Mouse (Mus musculus) thymus, postnatal 0 days (tissue): ENCODE data around the gene Slc38a6. TPM values are rescaled to one million over a fixed set of nuclear protein-coding genes. Genes with fewer than 3 reads are reported as not detected.

Source experiments
- DNase-seq: peaks from one replicate; pipeline ENCODE4 v3.0.0-alpha.2; 2015; ENCODE audit warnings: low spot score
- polyA plus RNA-seq: library from polyadenylated mRNA; unstranded; fragments of >200 nt; fragmentation: Nextera tagmentation; extraction: Ambion mirVana; gene quantifications from 2 replicates; pipeline ENCODE4 v1.2.1, GENCODE M21; 2015

Slc38a6 gene
- polyA plus RNA-seq, 1 experiment from 2014 or later = 9.3 TPM

DNA sequence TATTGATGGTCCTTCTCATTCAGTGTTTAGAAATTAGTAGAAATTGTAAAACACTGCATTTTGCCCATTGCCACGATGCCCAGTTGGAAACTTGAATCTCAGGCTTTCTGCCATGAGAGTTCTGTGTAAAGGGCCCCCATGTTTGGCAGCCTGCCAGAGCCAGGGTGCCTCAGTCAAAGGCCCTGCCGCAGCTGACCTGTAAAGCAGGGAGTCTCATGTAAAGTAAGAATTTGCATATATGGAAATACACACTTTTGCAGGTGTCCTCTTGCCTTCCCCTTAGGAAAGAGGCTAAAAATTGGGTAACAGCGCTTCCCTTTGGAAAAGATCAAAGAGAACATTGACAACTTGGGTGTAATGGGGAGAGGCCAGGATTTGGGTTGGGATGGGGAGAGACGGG lies 67.9 kb downstream of the Slc38a6 start:
- DNase-seq = no peak

DNA sequence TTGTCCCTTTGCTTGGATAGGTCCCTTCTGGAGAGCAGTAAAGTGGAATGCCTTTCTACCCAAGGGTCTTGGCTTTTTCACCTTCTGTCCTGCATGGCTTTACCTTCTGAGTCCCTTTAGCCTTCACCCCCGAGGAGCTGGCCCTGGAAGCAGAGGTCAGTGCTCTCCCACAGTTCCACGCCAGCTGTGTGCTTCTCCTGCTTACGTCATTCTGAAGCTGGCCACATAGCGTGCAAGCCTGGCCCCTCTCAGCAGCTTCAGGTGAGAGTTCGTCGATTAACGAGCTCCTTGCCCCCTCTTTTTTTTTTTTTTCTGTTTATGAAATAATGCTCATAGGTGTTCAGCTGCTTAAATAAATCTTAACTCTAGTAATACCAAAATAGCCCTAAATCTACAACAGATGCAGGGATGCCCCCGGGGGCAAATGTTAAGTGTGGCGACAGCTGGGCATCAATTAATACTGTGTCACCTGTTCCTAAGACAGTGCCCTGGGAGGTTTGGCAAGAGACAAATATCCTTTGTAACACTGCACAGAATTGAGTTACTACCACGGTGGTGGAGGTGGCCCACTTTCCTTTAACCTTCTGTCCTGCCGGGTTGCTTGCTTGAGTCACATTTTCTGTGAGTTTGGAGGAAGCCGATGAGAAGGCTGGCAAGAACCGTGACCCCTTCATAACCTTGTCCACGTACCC lies 68.7 kb downstream of the Slc38a6 start:
- no peak for DNase-seq

DNA sequence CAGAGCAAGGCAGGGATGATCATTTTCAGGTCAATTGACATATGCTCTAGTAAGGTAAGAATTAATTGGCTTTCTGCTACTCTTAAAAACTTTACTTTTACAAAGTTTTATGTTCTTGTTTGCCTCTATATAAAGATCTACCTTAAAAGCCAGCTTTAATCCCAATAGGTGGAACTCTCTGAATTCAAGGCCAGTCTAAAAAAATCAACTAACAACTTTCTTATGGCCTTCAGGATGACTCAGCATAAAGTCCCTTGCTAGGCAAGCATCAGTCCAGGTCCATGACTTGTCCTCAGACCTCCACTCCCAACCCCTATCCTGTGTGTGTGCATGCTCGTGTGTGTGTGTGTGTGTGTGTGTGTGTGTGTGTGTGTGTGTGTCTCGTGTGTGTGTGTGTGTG lies 70.1 kb downstream of the Slc38a6 start:
- DNase-seq = no peak

DNA sequence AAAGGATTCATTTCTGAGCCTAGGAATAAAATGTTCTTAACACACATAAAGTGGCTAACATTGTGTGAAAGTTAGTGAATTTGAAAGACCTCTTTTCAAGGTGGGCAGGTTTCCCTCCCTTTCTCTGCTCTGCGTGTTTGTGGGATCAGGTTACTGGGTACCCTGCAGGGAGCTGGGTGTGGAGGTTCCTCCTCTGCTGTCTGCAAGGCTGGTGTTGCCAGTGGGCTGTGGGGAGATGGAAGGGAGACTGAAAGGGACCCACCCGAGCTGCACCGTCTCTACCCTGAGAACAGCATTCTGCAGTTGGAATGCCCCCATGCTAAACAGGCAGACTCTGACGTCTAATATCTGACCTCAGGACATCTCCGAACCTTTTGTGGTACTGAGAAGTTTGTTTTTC lies 70.7 kb downstream of the Slc38a6 start:
- no peak for DNase-seq

DNA sequence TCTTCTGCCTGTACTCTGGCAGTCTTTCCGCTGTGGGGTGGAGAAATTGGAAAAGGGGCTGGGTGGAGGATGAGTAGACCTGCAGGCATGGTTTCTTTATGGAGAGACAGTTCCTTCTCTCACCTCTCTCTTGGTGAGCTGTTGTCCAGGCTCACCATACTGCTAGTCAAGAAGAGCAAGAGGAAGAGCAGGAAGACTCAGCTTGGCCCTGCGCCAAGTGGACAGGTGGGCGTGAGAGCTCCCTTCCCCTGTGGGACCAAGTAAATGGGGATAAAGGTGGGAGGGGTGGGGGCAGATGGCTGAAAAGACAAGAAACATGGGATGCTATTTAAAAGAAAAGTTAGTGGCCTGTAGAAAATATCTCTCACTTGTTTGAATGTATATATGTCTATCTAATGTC lies 71.2 kb downstream of the Slc38a6 start:
- no peak for DNase-seq

DNA sequence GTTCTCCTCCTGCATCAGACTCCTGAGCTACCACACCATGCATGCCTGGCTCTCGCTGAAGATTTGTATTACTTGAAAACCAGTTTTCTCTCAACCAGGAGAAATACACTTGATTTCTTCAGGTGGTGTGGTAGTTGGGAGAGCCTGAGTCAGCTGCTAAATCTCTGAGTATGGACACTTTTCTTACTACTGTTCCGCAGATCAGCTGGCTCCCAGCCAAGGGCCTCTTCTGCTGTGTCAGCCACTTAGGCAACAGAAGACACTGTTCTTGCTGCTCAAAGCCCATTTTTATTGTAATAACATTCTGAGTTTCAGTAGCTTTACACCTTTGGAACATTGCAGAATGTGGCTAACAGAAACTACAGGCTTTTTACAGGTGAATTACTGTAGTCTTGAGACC lies 72.1 kb downstream of the Slc38a6 start:
- no peak for DNase-seq

DNA sequence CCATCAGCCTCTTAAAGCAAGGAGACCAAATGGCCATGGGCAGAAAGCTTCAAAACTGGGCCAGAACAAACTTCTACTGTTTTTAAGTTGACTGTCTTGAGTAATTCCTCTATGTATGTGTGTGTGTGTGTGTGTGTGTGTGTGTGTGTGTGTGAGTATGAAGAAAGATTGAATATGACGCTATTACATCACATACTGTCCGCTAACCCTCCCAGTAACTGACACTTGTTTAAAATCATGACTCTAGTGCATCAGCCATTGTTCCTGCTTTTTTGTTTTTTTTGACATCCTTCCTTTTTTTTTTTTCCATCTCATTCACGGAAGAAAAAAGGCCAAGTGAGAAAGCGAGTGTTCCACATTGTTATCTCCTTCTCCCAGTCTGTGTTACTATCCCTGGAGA lies 72.9 kb downstream of the Slc38a6 start:
- no peak for DNase-seq

DNA sequence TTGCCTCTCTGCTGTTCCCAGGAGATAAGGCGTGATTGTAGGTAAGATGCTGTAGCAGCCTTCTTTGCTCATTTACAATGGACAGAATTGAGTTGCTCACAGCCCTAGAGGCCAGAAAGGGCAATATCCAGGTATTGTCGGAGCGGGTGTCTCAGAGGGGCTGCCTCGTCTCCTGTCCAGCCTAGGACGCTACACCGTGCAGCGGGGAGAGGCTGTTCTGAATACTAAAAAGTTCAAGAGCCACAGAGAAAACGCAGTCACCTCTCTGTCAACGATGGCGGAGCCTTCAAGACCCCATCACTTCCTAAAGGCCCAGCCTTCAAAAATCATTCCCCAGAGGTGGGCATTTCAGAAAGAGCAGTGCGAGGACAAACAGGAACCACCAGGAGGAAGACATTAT lies 74.6 kb downstream of the Slc38a6 start:
- DNase-seq = no peak

DNA sequence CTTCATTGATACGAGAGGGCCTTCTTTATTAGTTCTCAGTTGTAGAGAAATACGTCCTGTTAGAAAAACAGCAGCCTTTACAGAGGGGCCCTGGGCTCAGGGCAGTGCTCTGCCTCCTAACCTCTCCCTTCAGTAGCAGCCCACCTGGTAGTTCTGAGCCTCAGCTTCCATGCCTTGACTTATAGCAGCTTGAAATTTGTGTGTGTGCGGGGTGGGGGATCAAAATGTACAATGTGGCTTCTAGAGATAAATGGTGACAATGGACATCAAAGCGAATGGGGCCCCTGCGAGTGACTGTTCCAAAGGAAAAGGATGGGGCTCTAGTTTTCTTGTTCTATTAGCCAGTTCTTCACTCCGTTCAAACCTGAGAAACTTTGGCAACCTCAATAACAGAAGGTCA lies 76.8 kb downstream of the Slc38a6 start:
- DNase-seq = no peak

DNA sequence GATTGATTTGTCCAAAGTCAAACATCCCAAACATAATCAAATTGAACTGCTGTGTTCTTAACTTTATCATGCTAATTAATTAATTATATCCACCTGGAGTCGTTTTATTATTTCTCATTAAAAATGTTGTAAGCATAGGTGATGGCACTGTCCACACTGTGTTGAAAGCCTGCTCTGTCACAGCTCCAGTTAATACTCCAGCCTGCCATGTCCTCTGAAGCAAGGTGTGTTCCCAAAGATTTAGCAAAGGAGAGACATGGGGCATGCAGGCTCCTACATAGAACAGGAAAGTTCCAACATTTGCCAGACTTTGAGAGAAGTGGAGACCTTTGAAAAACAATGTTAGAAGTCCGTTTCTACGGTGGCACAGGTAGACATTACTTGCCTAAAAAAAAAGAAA lies 77.4 kb downstream of the Slc38a6 start:
- DNase-seq = no peak

DNA sequence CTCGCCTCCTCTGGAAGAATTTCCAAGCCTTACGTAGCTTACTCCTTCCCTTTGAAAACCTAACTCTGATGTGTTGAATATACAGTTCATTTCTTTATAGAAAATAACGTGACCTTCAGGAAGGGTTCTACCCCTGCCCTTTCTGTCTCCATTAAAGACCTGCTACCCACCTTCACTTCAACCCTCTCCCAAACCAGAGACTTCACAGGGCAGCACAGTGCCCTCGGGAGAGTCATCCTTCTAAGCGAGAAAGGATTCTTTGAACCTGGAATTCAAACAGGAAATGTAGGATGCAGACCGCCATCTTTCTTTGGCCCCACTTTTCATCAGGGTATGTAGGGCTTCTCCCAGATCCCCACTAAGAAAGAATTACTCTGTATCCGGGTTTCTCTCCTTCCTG lies 80.0 kb downstream of the Slc38a6 start:
- DNase-seq = no peak

DNA sequence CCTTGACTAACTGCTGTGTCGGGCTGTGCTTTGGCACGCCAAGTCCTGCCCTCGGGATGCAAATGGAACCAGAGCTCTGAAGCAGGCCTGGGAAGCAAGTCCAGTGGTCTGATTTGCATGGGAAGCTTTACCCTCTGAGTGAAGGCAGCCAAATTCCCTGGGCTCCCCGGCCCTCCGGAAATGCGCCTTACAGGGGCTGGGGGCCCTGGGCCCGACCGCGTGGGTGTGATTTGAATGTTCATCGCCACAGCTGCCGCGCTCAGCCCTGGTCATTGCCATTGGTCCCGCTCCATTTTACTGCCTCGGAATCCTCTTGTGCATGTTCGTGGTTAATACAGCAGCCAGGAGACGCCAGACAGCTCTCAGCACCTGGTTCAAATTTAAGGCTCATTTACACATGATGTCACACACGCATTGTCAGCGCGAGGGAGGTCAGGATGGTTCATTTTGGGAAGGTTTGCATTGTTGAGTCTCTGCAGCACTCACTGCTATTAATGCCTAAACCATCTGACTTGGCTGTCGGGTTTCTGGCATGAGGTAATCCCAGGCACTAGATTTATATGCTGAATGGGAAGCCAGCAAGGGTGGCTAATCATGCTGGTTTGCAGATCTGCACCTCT lies 81.0 kb downstream of the Slc38a6 start:
- no peak for DNase-seq

DNA sequence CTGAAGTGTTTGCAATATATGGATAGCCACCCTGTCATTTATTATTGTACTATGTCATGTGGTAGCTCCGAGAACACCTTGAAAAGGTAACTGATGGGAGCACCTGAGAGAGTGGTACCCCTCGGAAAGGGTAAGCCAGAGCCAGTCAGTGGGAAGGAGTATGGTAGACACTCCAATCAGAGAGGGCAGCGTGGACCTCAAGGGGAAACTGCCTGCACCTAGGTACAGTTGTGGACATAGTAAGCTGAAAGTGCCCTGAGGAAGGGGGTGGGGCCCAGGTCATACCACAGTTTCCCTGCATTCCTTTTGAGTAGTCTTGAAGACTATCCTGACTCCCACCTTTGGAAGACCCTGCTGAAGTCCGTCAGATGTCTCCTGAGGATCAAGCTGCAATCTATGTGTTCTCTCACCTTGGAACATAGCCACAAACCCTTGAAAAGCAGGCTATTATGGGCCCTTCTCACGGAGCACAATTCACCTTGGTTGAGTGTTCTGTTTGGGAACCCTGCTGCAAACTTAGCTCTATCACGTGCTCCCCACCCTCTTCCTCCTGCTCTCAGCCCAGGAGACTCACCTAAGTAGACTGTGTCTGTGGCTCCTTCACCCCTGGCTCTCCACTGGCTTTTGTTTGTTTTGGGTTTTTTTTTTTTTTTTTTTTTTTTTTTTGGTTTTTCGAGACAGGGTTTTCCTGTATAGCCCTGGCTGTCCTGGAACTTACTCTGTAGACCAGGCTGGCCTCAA lies 82.5 kb downstream of the Slc38a6 start:
- DNase-seq = no peak

DNA sequence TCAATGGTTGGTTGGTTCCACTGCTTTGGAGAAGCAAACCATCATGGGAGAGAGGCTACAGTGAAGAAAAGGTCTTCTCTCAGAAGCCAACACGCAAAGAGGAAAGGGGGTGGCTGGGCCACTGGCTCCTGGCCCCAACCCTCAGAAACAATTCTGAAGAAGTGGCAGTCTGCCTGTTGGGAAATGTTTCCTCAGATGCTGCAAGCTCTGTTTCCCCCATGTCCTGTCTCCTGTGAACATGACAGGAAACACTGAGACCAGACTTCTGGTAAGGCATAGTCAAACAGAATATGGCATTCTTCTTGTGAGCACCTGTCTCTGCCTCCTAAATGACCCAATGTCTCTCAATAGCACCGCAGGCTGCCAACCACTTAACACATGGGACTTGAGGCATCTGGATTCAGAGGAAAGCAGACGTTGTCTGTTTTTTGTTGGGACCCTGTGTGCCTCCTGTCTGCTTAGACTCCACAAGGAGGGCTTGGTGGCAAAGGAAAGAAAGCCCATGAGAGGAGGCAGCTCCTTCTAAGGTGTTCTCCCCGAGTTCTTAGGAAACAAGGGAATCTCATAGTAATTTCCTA lies 83.9 kb downstream of the Slc38a6 start:
- DNase-seq = no peak

DNA sequence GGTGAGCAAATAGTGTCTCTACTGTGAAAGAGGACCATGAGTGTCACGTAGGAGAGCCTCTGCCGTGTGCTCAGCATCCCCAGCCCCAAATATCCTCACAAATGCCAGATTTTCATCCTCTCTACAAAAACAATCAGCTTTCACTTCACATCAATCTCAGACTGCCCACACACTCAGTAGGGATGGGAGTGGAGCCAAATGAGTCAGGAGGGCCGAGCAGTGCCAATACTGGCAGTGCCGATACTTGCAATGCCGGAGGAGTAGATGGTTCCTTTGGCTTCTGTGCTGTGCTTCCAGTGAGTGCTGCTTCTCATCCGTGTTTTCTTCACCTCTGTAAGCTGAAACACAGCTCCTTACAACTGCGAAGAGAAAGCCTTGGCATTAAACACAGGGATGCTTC lies 84.6 kb downstream of the Slc38a6 start:
- DNase-seq = no peak

DNA sequence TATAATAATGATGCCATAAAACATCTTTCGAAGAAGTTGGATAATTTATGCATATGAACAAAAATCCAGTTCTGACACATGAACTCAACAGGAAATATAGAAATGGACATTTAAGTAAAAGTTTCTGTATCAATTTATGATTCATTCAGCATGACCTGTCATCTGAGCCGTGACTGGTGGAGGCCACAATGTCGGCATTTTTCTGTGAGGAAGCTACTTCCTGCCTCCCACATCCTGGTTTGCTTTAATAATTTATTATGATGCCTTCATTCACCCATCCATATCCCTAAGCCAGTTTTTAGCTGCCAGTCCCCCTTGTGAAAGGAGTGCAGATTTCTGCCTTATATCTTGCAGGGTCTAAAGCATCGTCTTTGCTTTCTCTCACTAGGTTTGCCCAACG lies 91.4 kb downstream of the Slc38a6 start:
- no peak for DNase-seq

DNA sequence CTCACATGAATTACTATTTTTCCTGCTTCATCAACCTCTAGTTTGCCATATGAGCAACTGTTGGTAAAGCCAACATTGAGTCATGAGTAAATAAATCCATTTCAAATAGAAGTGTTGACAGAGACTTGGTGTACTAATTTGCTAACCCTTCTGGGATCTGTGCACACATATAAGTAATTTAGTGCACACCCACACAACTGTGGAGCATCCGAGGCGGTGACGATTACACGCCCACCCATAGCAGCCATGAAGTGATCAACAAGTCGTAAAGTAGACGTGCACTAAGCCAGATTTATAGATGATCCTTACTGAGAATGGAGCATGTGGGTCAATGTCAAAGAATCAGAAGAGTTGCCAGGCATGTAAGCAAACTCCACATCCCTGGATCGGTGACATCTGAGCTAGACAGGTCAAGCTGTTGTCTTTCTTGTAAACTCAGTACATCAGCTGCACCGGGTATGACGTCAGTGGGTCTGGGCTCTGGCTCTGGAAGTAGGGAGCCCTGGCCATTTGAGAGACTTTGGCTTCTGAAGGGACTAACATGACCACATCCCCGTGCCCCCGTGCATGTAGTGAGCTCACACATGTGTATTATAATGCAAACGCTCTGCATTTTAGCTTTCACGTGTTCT lies 92.3 kb downstream of the Slc38a6 start:
- DNase-seq = no peak

DNA sequence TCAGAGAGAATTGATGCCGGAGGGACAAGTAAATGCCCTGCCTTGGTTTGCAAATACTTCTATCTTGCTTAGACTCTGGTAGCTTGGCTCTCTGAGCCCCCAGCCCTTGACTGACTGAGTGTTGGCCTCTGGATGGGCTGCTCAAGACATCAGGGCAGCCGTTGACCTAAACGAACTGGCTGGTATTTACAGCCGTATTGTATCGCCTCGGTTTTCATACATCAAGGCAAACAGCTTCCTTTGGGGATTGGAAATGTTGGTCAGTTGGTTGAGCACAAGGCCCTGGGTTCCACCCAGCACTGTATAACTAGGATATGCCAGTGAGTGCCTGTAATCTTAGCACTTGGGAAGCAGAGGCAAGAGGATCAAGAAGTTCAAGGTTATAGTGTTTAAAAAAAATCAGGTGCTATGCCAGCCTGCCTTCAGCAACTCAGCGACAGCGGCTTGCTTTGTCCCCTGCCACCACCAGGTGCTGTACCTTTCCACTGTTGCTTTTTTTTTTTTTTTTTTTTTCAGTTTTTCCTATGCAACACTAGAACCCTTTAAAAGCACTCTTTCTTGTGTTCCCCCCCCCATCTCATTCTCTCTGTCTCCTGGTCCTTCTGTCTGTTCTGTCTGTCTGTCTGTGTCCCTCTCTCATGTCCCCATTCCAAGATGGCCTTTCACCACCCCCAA lies 94.2 kb downstream of the Slc38a6 start:
- DNase-seq = peak; percentile 68

DNA sequence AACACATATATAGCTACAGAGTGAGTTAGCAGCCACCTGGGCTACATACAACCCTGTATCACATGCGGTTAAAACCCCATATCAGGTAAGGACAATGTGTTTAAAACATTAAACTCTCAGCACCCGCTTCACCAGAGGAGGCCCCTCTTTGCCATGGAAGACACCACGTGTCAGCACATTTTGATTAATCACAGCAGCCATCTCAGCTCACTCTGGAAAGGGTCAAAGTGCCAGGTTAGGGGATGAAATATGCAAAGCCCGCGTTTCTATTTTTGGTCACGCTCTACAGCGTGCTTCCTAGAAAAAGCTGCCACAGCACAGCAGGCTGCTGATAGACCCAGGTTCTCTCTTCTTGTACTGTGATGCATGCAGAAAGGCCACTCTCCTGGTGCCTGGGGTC lies 94.9 kb downstream of the Slc38a6 start:
- DNase-seq = peak; percentile 45

DNA sequence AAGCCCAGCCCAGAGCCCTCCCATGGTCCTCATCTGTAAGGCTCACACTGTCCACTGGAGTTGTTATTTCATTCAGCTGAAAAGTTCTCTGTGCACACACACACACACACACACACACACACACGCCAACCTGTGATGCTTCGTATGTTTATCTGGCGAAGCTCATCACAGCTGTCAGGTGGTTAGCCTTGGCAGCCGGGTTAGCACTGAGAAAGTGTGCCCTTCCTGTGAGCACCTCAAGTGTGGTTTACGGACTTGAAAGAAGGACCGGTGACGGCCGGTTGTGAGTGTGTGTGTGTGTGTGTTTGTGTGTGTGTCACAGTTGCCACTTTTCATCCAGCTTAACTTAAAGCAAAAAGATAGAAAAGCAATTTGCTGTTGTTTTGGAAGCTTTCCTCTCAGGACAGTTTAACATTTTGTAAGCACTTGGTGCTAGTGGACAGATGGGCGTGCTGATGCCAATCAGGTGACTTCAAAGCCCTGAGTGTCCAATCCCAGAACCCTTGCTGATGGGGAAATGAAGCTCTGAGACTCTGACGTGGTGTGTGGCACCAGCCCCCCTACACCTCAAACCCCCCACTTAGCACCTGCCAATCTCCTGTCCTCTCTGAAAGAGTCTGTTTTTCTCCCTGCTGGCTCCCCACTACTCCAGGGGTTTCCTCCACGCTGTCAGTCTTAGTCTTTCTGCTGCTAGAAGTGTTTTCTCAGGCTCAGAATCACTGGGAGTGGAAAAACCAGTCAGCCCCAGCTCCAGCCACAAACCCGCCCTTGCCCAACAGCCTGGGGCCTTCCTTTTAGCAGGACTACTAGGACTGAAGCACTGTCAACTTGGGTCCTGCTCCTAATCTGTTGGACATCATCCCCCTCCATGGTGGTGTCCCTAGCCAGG lies 96.0 kb downstream of the Slc38a6 start:
- DNase-seq = peak; percentile 95
